Mouse (Mus musculus): ENCODE results near the gene Renbp. TPM values are rescaled to one million over a fixed set of nuclear protein-coding genes. Genes with fewer than 3 reads are reported as not detected.

Renbp gene
- total RNA-seq, 2 experiments from 2014 or later = 1.7 to 2.5 TPM

GRCm38 (mm10) chrX:73921285-73921822, 9.3 kb downstream of the Renbp start:
- DNase-seq = no peak

GRCm38 (mm10) chrX:73918631-73919030, 12.0 kb downstream of the Renbp start:
- DNase-seq = no peak

GRCm38 (mm10) chrX:73916945-73917344, 13.7 kb downstream of the Renbp start:
- no peak for DNase-seq

GRCm38 (mm10) chrX:73914827-73915703, 15.6 kb downstream of the Renbp start:
- DNase-seq = peak; percentile 90

GRCm38 (mm10) chrX:73911588-73911987, 19.1 kb downstream of the Renbp start:
- DNase-seq = no peak

- DNase-seq = no peak
Measured at GRCm38 (mm10) chrX:73911156-73911555, 19.5 kb downstream of the Renbp start.

GRCm38 (mm10) chrX:73910451-73910850, 20.2 kb downstream of the Renbp start:
- DNase-seq = no peak

GRCm38 (mm10) chrX:73910049-73910448, 20.6 kb downstream of the Renbp start:
- no peak for DNase-seq

GRCm38 (mm10) chrX:73897959-73898358, 32.7 kb downstream of the Renbp start:
- no peak for DNase-seq

GRCm38 (mm10) chrX:73895719-73896118, 34.9 kb downstream of the Renbp start, which contains the start of gene L1cam:
TSS of gene L1cam (minus strand) at chrX:73896105.
- DNase-seq = no peak

GRCm38 (mm10) chrX:73892833-73893232, 37.8 kb downstream of the Renbp start:
- no peak for DNase-seq

GRCm38 (mm10) chrX:73891551-73892152, 39.0 kb downstream of the Renbp start, which contains the start of gene Avpr2:
TSS of gene Avpr2 (plus strand) at chrX:73892102.
- DNase-seq = no peak

- no peak for DNase-seq
Measured at GRCm38 (mm10) chrX:73881463-73881862, 49.2 kb downstream of the Renbp start.

GRCm38 (mm10) chrX:73881036-73881427, 49.6 kb downstream of the Renbp start:
- no peak for DNase-seq

- DNase-seq = no peak
Measured at GRCm38 (mm10) chrX:73880194-73881035, 50.2 kb downstream of the Renbp start.

GRCm38 (mm10) chrX:73877014-73877413, 53.6 kb downstream of the Renbp start:
- DNase-seq = no peak

GRCm38 (mm10) chrX:73875881-73876280, 54.8 kb downstream of the Renbp start:
- no peak for DNase-seq

Other genes with a start within 250 kb of the Renbp start
- gene Bcap31, start 214.7 kb downstream of the Renbp start, total RNA-seq (2021) = 10 to 100 TPM; 45.9 to 58.5 TPM
- 10 to 100 TPM; 22.8 to 30.4 TPM for gene Abcd1, start 214.3 kb downstream of the Renbp start, total RNA-seq (2021)
- under 1 TPM; 0.61 to 0.67 TPM for gene Plxnb3, start 173.8 kb downstream of the Renbp start, total RNA-seq (2021)
- 10 to 100 TPM; 39.6 to 60.5 TPM for gene Srpk3, start 156.4 kb downstream of the Renbp start, total RNA-seq (2021)
- 100 to 1,000 TPM; 399 to 430 TPM for gene Idh3g, start 144.0 kb downstream of the Renbp start, total RNA-seq (2021)
- 10 to 100 TPM; 72.3 to 80.8 TPM for gene Ssr4, start 143.8 kb downstream of the Renbp start, total RNA-seq (2021)
- 1 to 10 TPM; 1.1 to 1.4 TPM for gene Pdzd4, start 105.9 kb downstream of the Renbp start, total RNA-seq (2021)
- not detected for gene Avpr2, start 38.7 kb downstream of the Renbp start, total RNA-seq (2021)
- gene L1cam, start 34.7 kb downstream of the Renbp start, total RNA-seq (2021) = 1 to 10 TPM; 1.2 to 2.3 TPM
- gene Arhgap4, start 9.0 kb downstream of the Renbp start, total RNA-seq (2021) = 1 to 10 TPM in 1 of 2 experiments, under 1 TPM in 1; 0.41 to 1.6 TPM
- 10 to 100 TPM; 59.1 to 60.5 TPM for gene Naa10, start 8.9 kb downstream of the Renbp start, total RNA-seq (2021)
- 10 to 100 TPM; 26.0 to 35.7 TPM for gene Hcfc1, start 35.5 kb upstream of the Renbp start, total RNA-seq (2021)
- 10 to 100 TPM; 37.4 to 40.6 TPM for gene Irak1, start 93.1 kb upstream of the Renbp start, total RNA-seq (2021)
- not detected for gene Opn1mw, start 196.6 kb upstream of the Renbp start, total RNA-seq (2021)
- gene Mecp2, start 204.5 kb upstream of the Renbp start, total RNA-seq (2021) = 10 to 100 TPM; 21.1 to 23.1 TPM
- not detected for gene Tex28, start 237.0 kb upstream of the Renbp start, total RNA-seq (2021)
- not detected for gene Tktl1, start 246.4 kb upstream of the Renbp start, total RNA-seq (2021)